Mouse (Mus musculus) heart, postnatal 0 days (tissue): Measurements from ENCODE around the gene Ndc1.

Experiments
- CTCF ChIP-seq: IDR thresholded peaks from 2 replicates; pipeline ENCODE4 v1.5.1; 2016; ENCODE audit warnings: antibody characterized with exemption, control low read depth, low read depth
- EP300 ChIP-seq: IDR thresholded peaks from 2 replicates; pipeline ENCODE4 v1.6.1; 2016; ENCODE audit warnings: antibody characterized with exemption, low read depth

DNA sequence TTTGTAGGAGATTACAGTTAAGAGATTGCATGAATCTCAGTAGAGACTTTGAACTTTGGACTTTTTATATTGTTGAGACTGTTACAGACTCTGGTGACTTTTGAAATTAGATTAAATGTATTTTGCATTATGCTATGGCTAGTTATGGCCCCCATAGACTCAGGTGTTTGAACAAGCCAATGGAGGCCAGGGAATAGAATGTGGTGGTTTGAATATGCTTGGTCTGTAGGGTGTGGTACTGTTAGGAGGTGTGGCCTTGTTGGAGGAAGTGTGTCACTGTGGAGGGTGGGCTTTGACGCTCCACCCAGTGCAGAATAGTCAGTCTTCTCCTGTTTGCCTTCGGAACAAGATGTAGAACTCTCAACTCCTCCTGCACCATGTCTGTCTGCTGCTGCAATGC is 44.5 kb upstream of the Ndc1 start:
- TF ChIP-seq CTCF = no peak
- TF ChIP-seq EP300 = no peak
